Comparison of ENCODE assay signal across 16 mouse cellular contexts in the genomic region with DNA sequence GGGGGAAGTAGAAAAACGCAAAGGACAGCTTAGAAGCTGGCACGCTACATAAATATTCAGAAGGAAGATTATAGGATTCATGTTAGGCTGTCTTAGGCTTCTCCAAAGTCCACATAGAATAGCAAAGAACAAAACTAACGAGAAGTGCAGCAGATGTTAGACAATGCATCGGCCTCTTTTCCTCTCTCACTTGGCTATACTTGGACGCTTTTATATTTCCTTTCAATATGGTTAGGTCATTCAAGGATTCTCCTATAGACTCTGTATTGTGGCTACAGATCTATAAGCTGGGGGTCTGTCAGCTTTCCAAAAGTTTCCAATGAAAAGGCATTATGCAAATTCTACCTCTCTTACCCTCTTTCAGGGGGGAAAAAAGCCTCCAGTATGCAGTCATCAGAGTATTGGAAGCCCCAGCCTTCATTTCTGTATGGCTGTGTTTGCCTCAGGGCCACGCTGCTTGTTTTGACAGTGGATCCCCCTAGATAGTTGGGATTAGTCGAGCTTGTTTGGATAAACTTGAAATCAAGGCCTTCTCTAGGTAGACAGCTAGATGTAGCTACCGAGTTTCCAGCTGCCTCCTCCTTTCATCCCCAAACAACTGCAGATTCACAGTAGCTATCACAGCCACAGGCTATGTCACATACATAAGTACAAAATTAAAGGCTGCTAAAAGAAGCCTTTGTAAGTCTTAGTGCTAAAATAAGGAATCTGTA.
DNase-seq lines count a peak whose midpoint lies in the region; ATAC-seq and TF ChIP-seq lines count a peak whose summit lies in the region.
"Had no signal": no experiment of that assay in that cellular context is flagged by ENCODE, and none has a peak within 500 bp of the region (broad histone marks: within the 10 kb centered on the region; RNA-seq: fewer than 3 reads in every experiment).

No protein-coding gene starts in this region.

- peaks cover 5% of the 10 kb centered on the region; the same call in 1 of the 2 replicates for H3K4me1 ChIP-seq in neural tube, embryonic 11.5 days (ENCODE audit: control insufficient read depth, insufficient read depth, low read length)
- 0 out of 2 replicates have a peak, but pooled peaks cover 3% of the 10 kb centered on the region for H3K4me1 ChIP-seq in neural tube, embryonic 15.5 days
- peaks cover 12% of the 10 kb centered on the region for H3K4me1 ChIP-seq in forebrain, embryonic 11.5 days (replicated peaks; ENCODE audit: control insufficient read depth, insufficient read depth, low read length)
- no peaks in the 10 kb centered on the region for H3K4me1 ChIP-seq in hindbrain, postnatal 0 days (ENCODE audit: insufficient read depth, low read length)

- TF ChIP-seq CTCF in hindbrain, postnatal 0 days (IDR thresholded peaks at IDR 0.05; ENCODE audit: low read depth) = no peak

- ATAC-seq in neural tube, embryonic 11.5 days (ENCODE audit: insufficient read depth, low FRiP score, low TSS enrichment) = peak; percentile 20; the same call in 1 of the 2 replicates
- ATAC-seq in neural tube, embryonic 15.5 days (ENCODE audit: low FRiP score) = no peak
- ATAC-seq in forebrain, embryonic 11.5 days (replicated peaks; ENCODE audit: low FRiP score) = peak; percentile 89
- ATAC-seq in hindbrain, postnatal 0 days = no peak
- ATAC-seq: Patski had no signal

- no peak overlapping the region for H3K4me2 ChIP-seq in neural tube, embryonic 11.5 days (ENCODE audit: low read depth)
- H3K4me2 ChIP-seq in neural tube, embryonic 15.5 days = no peak overlapping the region
- 0 out of 2 replicates have a peak overlapping the region, but pooled peaks have one; percentile 21 for H3K4me2 ChIP-seq in forebrain, embryonic 11.5 days (ENCODE audit: low read depth, low read length, severe bottlenecking)
- no peak overlapping the region for H3K4me2 ChIP-seq in hindbrain, postnatal 0 days (ENCODE audit: low read depth, low read length)
- H3K4me2 ChIP-seq: heart, embryonic 13.5 days; limb, embryonic 12.5 days had no signal

- no peak overlapping the region for H3K4me3 ChIP-seq in neural tube, embryonic 11.5 days (ENCODE audit: low read depth, low read length)
- no peak overlapping the region for H3K4me3 ChIP-seq in neural tube, embryonic 15.5 days (replicated peaks)
- no peak overlapping the region for H3K4me3 ChIP-seq in forebrain, embryonic 11.5 days (ENCODE audit: low read depth, low read length)
- no peak overlapping the region for H3K4me3 ChIP-seq in hindbrain, postnatal 0 days (ENCODE audit: low read length)
- H3K4me3 ChIP-seq: gastrocnemius, adult 2 months; heart, embryonic 13.5 days; limb, embryonic 12.5 days had no signal

- no peak for DNase-seq in neural tube, embryonic 11.5 days (ENCODE audit: low spot score)
- peak; percentile 54 for DNase-seq in forebrain, embryonic 11.5 days (ENCODE audit: low spot score)
- DNase-seq in hindbrain, postnatal 0 days (ENCODE audit: low spot score) = peak; percentile 10
- DNase-seq in retina, postnatal 1 day = peak; percentile 45
- DNase-seq in thymus, postnatal 4 days = no peak
- DNase-seq in frontal cortex, adult 2 months (ENCODE audit: extremely low spot score in 1 of 2, low spot score in 1 of 2) = no peak
- DNase-seq in left cerebral cortex, adult 9 months (ENCODE audit: low spot score in 2 of 2) = no peak
- DNase-seq: adrenal gland, adult 8-10 months; cerebellum, adult 11-12 months; gastrocnemius, adult 2 months; kidney, adult 18-20 months; spleen, adult 18-20 months had no signal

- H3K36me3 ChIP-seq in neural tube, embryonic 11.5 days (ENCODE audit: control insufficient read depth, insufficient read depth, low read length) = no peaks in the 10 kb centered on the region
- no peaks in the 10 kb centered on the region for H3K36me3 ChIP-seq in neural tube, embryonic 15.5 days
- no peaks in the 10 kb centered on the region for H3K36me3 ChIP-seq in forebrain, embryonic 11.5 days (ENCODE audit: control insufficient read depth, insufficient read depth, low read length)
- no peaks in the 10 kb centered on the region for H3K36me3 ChIP-seq in hindbrain, postnatal 0 days (ENCODE audit: insufficient read depth, low read length)
- H3K36me3 ChIP-seq: heart, embryonic 13.5 days; limb, embryonic 12.5 days had no signal

- H3K9ac ChIP-seq in neural tube, embryonic 11.5 days (ENCODE audit: low read length) = no peak overlapping the region
- no peak overlapping the region for H3K9ac ChIP-seq in neural tube, embryonic 15.5 days (replicated peaks)
- H3K9ac ChIP-seq in forebrain, embryonic 11.5 days (ENCODE audit: low read length) = no peak overlapping the region
- H3K9ac ChIP-seq in hindbrain, postnatal 0 days (replicated peaks; ENCODE audit: low read length) = no peak overlapping the region
- H3K9ac ChIP-seq: heart, embryonic 13.5 days; limb, embryonic 12.5 days had no signal

- H3K27me3 ChIP-seq in neural tube, embryonic 11.5 days (ENCODE audit: control insufficient read depth, insufficient read depth, low read length) = no peaks in the 10 kb centered on the region
- H3K27me3 ChIP-seq in neural tube, embryonic 15.5 days (replicated peaks) = no peaks in the 10 kb centered on the region
- no peaks in the 10 kb centered on the region for H3K27me3 ChIP-seq in forebrain, embryonic 11.5 days (ENCODE audit: control insufficient read depth, insufficient read depth, low read length)
- no peaks in the 10 kb centered on the region for H3K27me3 ChIP-seq in hindbrain, postnatal 0 days (ENCODE audit: insufficient read depth, low read length)
- H3K27me3 ChIP-seq: heart, embryonic 13.5 days; limb, embryonic 12.5 days; Patski had no signal

- H3K9me3 ChIP-seq in neural tube, embryonic 11.5 days (ENCODE audit: control insufficient read depth, low read length) = no peaks in the 10 kb centered on the region
- H3K9me3 ChIP-seq in neural tube, embryonic 15.5 days (replicated peaks) = no peaks in the 10 kb centered on the region
- no peaks in the 10 kb centered on the region for H3K9me3 ChIP-seq in forebrain, embryonic 11.5 days (ENCODE audit: control insufficient read depth, low read length)
- no peaks in the 10 kb centered on the region for H3K9me3 ChIP-seq in hindbrain, postnatal 0 days (ENCODE audit: low read length)
- H3K9me3 ChIP-seq: heart, embryonic 13.5 days; limb, embryonic 12.5 days had no signal

- WGBS in neural tube, embryonic 11.5 days = 38% methylated on average over 8 of the region's 8 CpGs
- 24% methylated on average over 8 of the region's 8 CpGs for WGBS in neural tube, embryonic 15.5 days
- 12% methylated on average over 8 of the region's 8 CpGs for WGBS in forebrain, embryonic 11.5 days
- WGBS in hindbrain, postnatal 0 days = 31% methylated on average over 8 of the region's 8 CpGs

- H3K27ac ChIP-seq in neural tube, embryonic 11.5 days (ENCODE audit: low read depth, low read length) = no peak overlapping the region
- no peak overlapping the region for H3K27ac ChIP-seq in neural tube, embryonic 15.5 days (replicated peaks)
- H3K27ac ChIP-seq in forebrain, embryonic 11.5 days (ENCODE audit: low read depth, low read length) = peak overlapping the region; percentile 77
- 0 out of 2 replicates have a peak overlapping the region, but pooled peaks have one; percentile 22 for H3K27ac ChIP-seq in hindbrain, postnatal 0 days
- H3K27ac ChIP-seq: gastrocnemius, adult 2 months; heart, embryonic 13.5 days; limb, embryonic 12.5 days had no signal

Comparison
In these comparisons a context has a peak if more than half of its experiments do, and no peak if none do; other contexts are left out.
1. ATAC-seq: peak in neural tube, embryonic 11.5 days (single experiment) and forebrain, embryonic 11.5 days (single experiment); none in neural tube, embryonic 15.5 days (single experiment) and hindbrain, postnatal 0 days (single experiment).
2. DNase-seq: peak in forebrain, embryonic 11.5 days (single experiment), hindbrain, postnatal 0 days (single experiment) and retina, postnatal 1 day (single experiment); none in neural tube, embryonic 11.5 days (single experiment), thymus, postnatal 4 days (single experiment), frontal cortex, adult 2 months (0 of 2) and left cerebral cortex, adult 9 months (0 of 2).
3. H3K27ac ChIP-seq: peak in forebrain, embryonic 11.5 days (single experiment) and hindbrain, postnatal 0 days (single experiment); none in neural tube, embryonic 11.5 days (single experiment) and neural tube, embryonic 15.5 days (single experiment).